Mouse (Mus musculus) left cerebral cortex, adult 8-10 months (tissue): Measurements from ENCODE around the gene Serpinc1. TPM values are rescaled to one million over a fixed set of nuclear protein-coding genes. Genes with fewer than 3 reads are reported as not detected.
A peak's percentile ranks its signal among the peaks of the same experiment; 100 is the strongest.
"Not testable (repeated sequence)": the region's sequence is repeated elsewhere in the genome, so short reads cannot be mapped to it uniquely, and the experiment has no call there.

Source experiments
- DNase-seq, 2 experiments: peaks; one replicate each; pipeline ENCODE4 v3.0.0; 2022; ENCODE audit warnings: low spot score in 2 of 2
- total RNA-seq, 4 experiments: library from RNA; stranded (reverse); gene quantifications; 2 replicates each; pipeline ENCODE4 v1.2.4; 2022

Gene Serpinc1
- total RNA-seq, 4 experiments from 2014 or later, result 0.14 to 0.39 TPM; not detected in 2

GRCm38 (mm10) chr1:161020051-161020450 is 41.7 kb downstream of the Serpinc1 start:
- no peak for DNase-seq

GRCm38 (mm10) chr1:161025410-161026210 is 47.2 kb downstream of the Serpinc1 start:
- no peak for DNase-seq

GRCm38 (mm10) chr1:161027196-161027595 is 48.8 kb downstream of the Serpinc1 start:
- no peak for DNase-seq

GRCm38 (mm10) chr1:161028427-161028826 is 50.0 kb downstream of the Serpinc1 start:
- not testable (repeated sequence) for DNase-seq

GRCm38 (mm10) chr1:161030058-161030457 is 51.7 kb downstream of the Serpinc1 start:
- DNase-seq, result no peak

GRCm38 (mm10) chr1:161031881-161032280 is 53.5 kb downstream of the Serpinc1 start:
- DNase-seq, result no peak

GRCm38 (mm10) chr1:161032345-161032744 is 54.0 kb downstream of the Serpinc1 start:
- DNase-seq, result no peak

GRCm38 (mm10) chr1:161033856-161034434 is 55.6 kb downstream of the Serpinc1 start:
- DNase-seq, result no peak

- peak; percentile 97 to 99 for DNase-seq
Measured at GRCm38 (mm10) chr1:161034435-161035280, 56.3 kb downstream of the Serpinc1 start, which contains the start of gene Zbtb37. Gene Zbtb37, minus strand, starts transcription at chr1:161034849.

- DNase-seq, result no peak
Measured at GRCm38 (mm10) chr1:161035281-161035785, 56.9 kb downstream of the Serpinc1 start.

- peak in 1 of 2 experiments; percentile 21 for DNase-seq
Measured at GRCm38 (mm10) chr1:161035786-161036404, 57.5 kb downstream of the Serpinc1 start.

- DNase-seq, result peak in 1 of 2 experiments; percentile 14
Measured at GRCm38 (mm10) chr1:161036411-161036841, 58.0 kb downstream of the Serpinc1 start.

GRCm38 (mm10) chr1:161037026-161037425 is 58.6 kb downstream of the Serpinc1 start:
- DNase-seq, result no peak

GRCm38 (mm10) chr1:161037599-161037998 is 59.2 kb downstream of the Serpinc1 start:
- no peak for DNase-seq

- no peak for DNase-seq
Measured at GRCm38 (mm10) chr1:161038004-161038403, 59.6 kb downstream of the Serpinc1 start.

GRCm38 (mm10) chr1:161038968-161039721 is 60.8 kb downstream of the Serpinc1 start:
- DNase-seq, result no peak

- DNase-seq, result no peak
Measured at GRCm38 (mm10) chr1:161039741-161040425, 61.5 kb downstream of the Serpinc1 start.

- DNase-seq, result no peak
Measured at GRCm38 (mm10) chr1:161040426-161040770, 62.0 kb downstream of the Serpinc1 start.

- no peak for DNase-seq
Measured at GRCm38 (mm10) chr1:161040855-161041254, 62.5 kb downstream of the Serpinc1 start.
